Mouse (Mus musculus): ENCODE measurements around the gene Cldn6. TPM values are rescaled to one million over a fixed set of nuclear protein-coding genes. Genes with fewer than 3 reads are reported as not detected.

Gene Cldn6
- polyA plus RNA-seq, 1 experiment from 2014 or later = 12.8 TPM

DNA sequence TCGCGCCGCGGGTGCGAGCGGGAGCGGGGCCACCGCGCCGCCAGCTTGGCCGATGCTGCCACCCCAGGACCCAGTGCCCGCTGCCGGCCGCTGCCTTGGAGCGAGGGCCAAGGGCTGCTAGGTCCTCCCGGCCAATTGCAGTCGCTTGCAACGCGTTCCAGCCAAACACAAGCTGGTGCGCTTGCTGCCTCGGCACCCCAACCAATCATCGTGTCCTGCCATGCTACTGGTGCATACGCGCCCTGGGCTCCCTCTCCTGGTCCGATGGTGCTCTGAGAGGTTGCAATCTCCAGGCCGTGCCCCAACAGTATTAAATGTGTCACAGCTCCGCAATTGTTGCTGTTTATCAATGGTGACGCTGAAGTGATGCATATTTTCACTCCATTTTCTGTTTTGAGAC, 21.0 kb downstream of the Cldn6 start:
- Histone ChIP-seq H3K4me2 (replicated peaks; ENCODE audit: low read depth, low read length) (peak overlapping the region; percentile 100), H3K9me3 (ENCODE audit: control insufficient read depth, low read length) (no peaks in the 10 kb centered on the region), H3K27me3 (ENCODE audit: control insufficient read depth, insufficient read depth, low read length) (peaks cover 24% of the 10 kb centered on the region), H3K27ac (ENCODE audit: low read depth, low read length) (peak overlapping the region; percentile 42; the same call in 1 of the 2 replicates), H3K4me3 (ENCODE audit: low read depth, low read length) (peak overlapping the region; percentile 73), H3K36me3 (ENCODE audit: control insufficient read depth, insufficient read depth, low read length) (no peaks in the 10 kb centered on the region), H3K9ac (ENCODE audit: low read depth, low read length) (peak overlapping the region; percentile 59), H3K4me1 (replicated peaks; ENCODE audit: control insufficient read depth, insufficient read depth, low read length) (peaks cover 5% of the 10 kb centered on the region; the same call in 1 of the 2 replicates)
- WGBS = under 1% methylated on average over 28 of the region's 28 CpGs
- DNase-seq (ENCODE audit: low spot score) (peak; percentile 84), ATAC-seq (ENCODE audit: low FRiP score) (peak; percentile 96)

DNA sequence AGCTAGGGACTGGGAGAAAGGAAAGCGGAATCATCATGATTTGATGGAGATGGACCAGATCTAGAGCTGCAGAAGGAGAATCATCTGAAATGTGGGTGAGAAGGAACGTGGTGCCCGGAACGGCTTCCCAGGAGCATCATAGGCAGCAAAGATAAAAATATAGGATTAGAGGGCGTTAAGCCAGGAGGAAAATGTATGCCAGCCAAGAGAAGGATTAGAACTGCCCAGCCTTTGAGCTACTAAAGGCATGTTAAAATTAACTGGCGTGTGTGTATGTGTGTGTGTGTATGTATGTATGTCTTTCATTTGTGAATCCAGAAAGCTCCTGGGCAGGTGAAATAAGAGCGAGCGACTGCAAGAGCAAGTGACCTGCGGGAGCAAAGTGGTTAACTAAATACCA, 24.3 kb downstream of the Cldn6 start:
- no peak for DNase-seq (ENCODE audit: low spot score)
- peaks cover 18% of the 10 kb centered on the region for H3K27me3 ChIP-seq (ENCODE audit: control insufficient read depth, insufficient read depth, low read length)
- no peak overlapping the region for H3K4me3 ChIP-seq (ENCODE audit: low read depth, low read length)
- no peak overlapping the region for H3K4me2 ChIP-seq (replicated peaks; ENCODE audit: low read depth, low read length)
- no peak overlapping the region for H3K27ac ChIP-seq (ENCODE audit: low read depth, low read length)
- H3K9me3 ChIP-seq (ENCODE audit: control insufficient read depth, low read length) = no peaks in the 10 kb centered on the region
- no peaks in the 10 kb centered on the region for H3K36me3 ChIP-seq (ENCODE audit: control insufficient read depth, insufficient read depth, low read length)
- ATAC-seq (ENCODE audit: low FRiP score) = no peak
- H3K9ac ChIP-seq (ENCODE audit: low read depth, low read length) = no peak overlapping the region
- 84% methylated on average over 9 of the region's 9 CpGs for WGBS
- peaks cover 5% of the 10 kb centered on the region; the same call in 1 of the 2 replicates for H3K4me1 ChIP-seq (replicated peaks; ENCODE audit: control insufficient read depth, insufficient read depth, low read length)

DNA sequence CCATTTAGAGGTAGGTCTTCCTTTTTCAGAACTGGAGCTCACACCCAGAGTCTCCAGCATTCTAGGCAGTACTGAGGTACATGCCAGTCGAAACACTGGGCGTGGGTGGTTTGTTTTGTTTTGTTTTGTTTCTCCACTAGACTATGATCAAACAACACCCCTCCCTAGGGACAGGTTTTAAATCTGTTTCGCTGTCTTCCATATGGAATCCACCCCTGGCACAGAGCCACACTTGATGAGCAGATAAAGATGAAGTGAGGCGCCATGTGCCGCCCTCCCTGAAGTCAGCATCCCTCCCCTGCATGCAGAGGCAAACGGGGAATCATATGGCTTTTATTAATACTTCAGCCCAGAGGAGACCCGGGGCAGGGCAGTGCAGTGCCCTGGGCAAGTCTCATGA, 25.7 kb downstream of the Cldn6 start:
- ATAC-seq (ENCODE audit: low FRiP score) (no peak), DNase-seq (ENCODE audit: low spot score) (no peak)
- Histone ChIP-seq H3K9ac (ENCODE audit: low read depth, low read length) (no peak overlapping the region), H3K4me2 (replicated peaks; ENCODE audit: low read depth, low read length) (no peak overlapping the region), H3K4me3 (ENCODE audit: low read depth, low read length) (no peak overlapping the region), H3K27ac (ENCODE audit: low read depth, low read length) (no peak overlapping the region), H3K9me3 (ENCODE audit: control insufficient read depth, low read length) (no peaks in the 10 kb centered on the region), H3K27me3 (ENCODE audit: control insufficient read depth, insufficient read depth, low read length) (peaks cover 4% of the 10 kb centered on the region; the same call in 1 of the 2 replicates), H3K36me3 (ENCODE audit: control insufficient read depth, insufficient read depth, low read length) (no peaks in the 10 kb centered on the region), H3K4me1 (replicated peaks; ENCODE audit: control insufficient read depth, insufficient read depth, low read length) (no peaks in the 10 kb centered on the region)
- 68% methylated on average over 7 of the region's 7 CpGs for WGBS

DNA sequence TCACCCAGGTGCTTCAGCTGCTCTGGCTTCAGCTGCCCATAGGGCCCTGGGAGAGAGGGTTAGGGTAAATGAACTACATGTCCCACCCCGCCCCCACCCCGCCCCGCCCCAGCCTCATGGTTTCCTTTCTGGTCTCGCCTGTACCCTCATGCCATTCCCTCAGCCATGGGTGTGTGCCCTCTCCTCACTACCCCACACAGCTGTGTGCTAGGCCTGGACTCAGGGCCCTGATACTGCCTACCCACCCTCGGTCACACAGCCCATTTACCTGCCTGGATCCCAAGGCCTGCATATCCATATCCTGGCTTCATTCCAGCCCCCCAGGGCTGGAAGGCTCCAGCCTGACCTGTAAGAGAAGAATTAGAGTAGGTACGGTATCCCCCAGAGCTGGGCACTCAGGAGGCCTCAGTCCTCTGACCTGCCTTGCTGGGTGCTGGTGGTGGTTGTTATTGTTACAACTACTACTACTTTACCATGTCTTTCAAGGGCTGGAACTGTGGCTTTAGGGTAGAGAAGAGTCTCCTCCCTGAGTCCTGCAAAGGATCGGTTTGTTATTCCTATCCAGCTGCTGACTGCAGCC, 26.6 kb downstream of the Cldn6 start:
- Histone ChIP-seq H3K4me3 (ENCODE audit: low read depth, low read length) (no peak overlapping the region), H3K9me3 (ENCODE audit: control insufficient read depth, low read length) (no peaks in the 10 kb centered on the region), H3K27me3 (ENCODE audit: control insufficient read depth, insufficient read depth, low read length) (no peaks in the 10 kb centered on the region), H3K27ac (ENCODE audit: low read depth, low read length) (no peak overlapping the region), H3K4me2 (replicated peaks; ENCODE audit: low read depth, low read length) (no peak overlapping the region), H3K4me1 (replicated peaks; ENCODE audit: control insufficient read depth, insufficient read depth, low read length) (no peaks in the 10 kb centered on the region), H3K36me3 (ENCODE audit: control insufficient read depth, insufficient read depth, low read length) (no peaks in the 10 kb centered on the region), H3K9ac (ENCODE audit: low read depth, low read length) (no peak overlapping the region)
- WGBS = 75% methylated on average over 7 of the region's 7 CpGs
- DNase-seq (ENCODE audit: low spot score) = no peak
- ATAC-seq (ENCODE audit: low FRiP score) = 0 out of 2 replicates have a peak, but pooled peaks have one; percentile 3

DNA sequence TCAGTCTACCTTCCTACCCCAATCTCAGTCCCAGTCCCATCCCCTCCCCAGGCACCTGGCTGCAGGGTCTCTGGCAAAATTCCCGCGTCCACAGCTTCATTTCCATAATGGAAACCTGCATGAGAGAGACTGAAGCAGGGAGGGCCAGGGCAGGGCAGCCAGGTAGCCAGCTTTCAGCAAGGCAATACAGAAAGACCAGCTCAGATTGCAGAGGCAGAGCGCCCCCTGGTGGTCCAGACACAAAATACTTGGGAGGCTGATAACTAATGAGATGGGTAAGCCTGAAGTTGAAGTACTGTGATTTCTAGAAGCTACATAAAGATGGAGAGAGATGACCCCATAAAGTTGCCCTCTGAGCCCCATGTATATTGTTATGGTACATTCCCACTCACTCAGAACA, 27.2 kb downstream of the Cldn6 start:
- DNase-seq (ENCODE audit: low spot score) = peak; percentile 86
- peak; percentile 68; the same call in 1 of the 2 replicates for ATAC-seq (ENCODE audit: low FRiP score)
- Histone ChIP-seq H3K4me1 (replicated peaks; ENCODE audit: control insufficient read depth, insufficient read depth, low read length) (no peaks in the 10 kb centered on the region), H3K9ac (ENCODE audit: low read depth, low read length) (no peak overlapping the region), H3K36me3 (ENCODE audit: control insufficient read depth, insufficient read depth, low read length) (no peaks in the 10 kb centered on the region), H3K27me3 (ENCODE audit: control insufficient read depth, insufficient read depth, low read length) (no peaks in the 10 kb centered on the region), H3K27ac (ENCODE audit: low read depth, low read length) (no peak overlapping the region), H3K4me2 (replicated peaks; ENCODE audit: low read depth, low read length) (no peak overlapping the region), H3K4me3 (ENCODE audit: low read depth, low read length) (no peak overlapping the region), H3K9me3 (ENCODE audit: control insufficient read depth, low read length) (no peaks in the 10 kb centered on the region)
- 2% methylated on average over 3 of the region's 3 CpGs for WGBS

DNA sequence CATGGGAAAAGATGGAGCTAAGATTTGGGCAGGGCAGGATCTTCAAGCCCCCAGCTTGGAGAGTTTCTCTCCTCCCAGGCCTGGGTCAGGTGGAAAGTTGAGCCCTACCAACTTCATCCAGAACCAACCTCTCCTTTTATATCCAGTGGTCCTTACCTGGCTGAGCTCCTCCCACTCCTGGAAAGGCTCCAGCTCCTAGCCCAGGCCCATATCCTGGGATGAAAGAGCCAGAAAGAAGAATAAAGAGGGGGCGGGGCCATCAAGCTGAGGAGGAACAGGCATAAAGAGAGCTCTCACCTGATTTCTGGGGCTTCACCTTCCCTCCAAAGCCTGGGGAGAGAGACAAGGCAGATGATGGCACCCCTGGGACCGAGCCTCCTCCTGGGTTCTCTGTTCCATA, 38.0 kb downstream of the Cldn6 start:
- H3K27ac ChIP-seq (ENCODE audit: low read depth, low read length) = no peak overlapping the region
- WGBS = 55% methylated on average over 2 of the region's 2 CpGs
- H3K9me3 ChIP-seq (ENCODE audit: control insufficient read depth, low read length) = no peaks in the 10 kb centered on the region
- no peaks in the 10 kb centered on the region for H3K4me1 ChIP-seq (replicated peaks; ENCODE audit: control insufficient read depth, insufficient read depth, low read length)
- H3K36me3 ChIP-seq (ENCODE audit: control insufficient read depth, insufficient read depth, low read length) = no peaks in the 10 kb centered on the region
- DNase-seq (ENCODE audit: low spot score) (no peak), ATAC-seq (ENCODE audit: low FRiP score) (no peak)
- H3K9ac ChIP-seq (ENCODE audit: low read depth, low read length) = no peak overlapping the region
- no peak overlapping the region for H3K4me3 ChIP-seq (ENCODE audit: low read depth, low read length)
- H3K27me3 ChIP-seq (ENCODE audit: control insufficient read depth, insufficient read depth, low read length) = no peaks in the 10 kb centered on the region
- no peak overlapping the region for H3K4me2 ChIP-seq (replicated peaks; ENCODE audit: low read depth, low read length)

DNA sequence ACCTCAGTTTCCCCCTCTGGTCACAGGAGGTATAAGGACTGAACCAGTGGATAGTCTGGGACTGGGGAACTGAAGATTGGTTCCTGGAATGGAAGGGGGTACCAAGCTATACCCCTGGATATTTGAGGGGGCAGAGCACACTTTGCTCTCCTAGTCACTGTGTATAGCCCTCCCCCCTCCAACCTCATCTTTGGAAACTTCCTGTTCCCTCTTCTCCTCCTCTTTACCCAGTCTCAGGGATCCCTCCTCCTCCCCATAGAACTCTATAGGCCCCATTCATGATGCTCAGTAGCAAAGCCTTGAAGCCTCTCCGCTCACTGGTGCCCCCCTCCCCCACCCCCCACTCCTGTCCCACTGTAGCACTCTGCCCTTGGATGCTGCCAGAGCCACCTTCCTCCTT, 40.4 kb downstream of the Cldn6 start:
- H3K4me1 ChIP-seq (replicated peaks; ENCODE audit: control insufficient read depth, insufficient read depth, low read length) = no peaks in the 10 kb centered on the region
- 21% methylated on average over 1 of the region's 1 CpGs for WGBS

DNA sequence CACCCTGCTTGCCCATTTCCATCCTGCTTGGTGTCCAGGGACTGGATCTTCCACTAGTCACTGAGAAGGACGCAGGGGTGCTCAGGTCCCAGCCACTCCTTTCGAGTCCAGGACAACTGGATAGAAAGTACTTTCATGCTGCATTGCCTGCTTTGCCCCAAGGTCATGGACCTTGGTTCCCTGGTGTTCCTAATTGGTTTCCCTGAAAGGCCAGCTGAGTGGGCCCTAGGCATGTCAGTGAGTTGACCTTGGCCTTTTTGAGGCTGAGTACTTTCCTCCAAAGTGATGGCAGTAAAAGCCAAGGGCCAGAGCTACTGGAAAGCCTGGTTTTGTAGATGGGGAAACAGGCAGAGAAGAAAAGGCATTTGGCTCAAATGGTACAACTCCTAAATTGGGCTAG, 42.8 kb downstream of the Cldn6 start:
- Histone ChIP-seq H3K4me3 (ENCODE audit: low read depth, low read length) (no peak overlapping the region), H3K4me2 (replicated peaks; ENCODE audit: low read depth, low read length) (no peak overlapping the region), H3K4me1 (replicated peaks; ENCODE audit: control insufficient read depth, insufficient read depth, low read length) (no peaks in the 10 kb centered on the region), H3K36me3 (ENCODE audit: control insufficient read depth, insufficient read depth, low read length) (no peaks in the 10 kb centered on the region), H3K27ac (ENCODE audit: low read depth, low read length) (no peak overlapping the region), H3K9me3 (ENCODE audit: control insufficient read depth, low read length) (no peaks in the 10 kb centered on the region), H3K27me3 (ENCODE audit: control insufficient read depth, insufficient read depth, low read length) (no peaks in the 10 kb centered on the region), H3K9ac (ENCODE audit: low read depth, low read length) (no peak overlapping the region)
- WGBS = 80% methylated on average over 2 of the region's 2 CpGs
- DNase-seq (ENCODE audit: low spot score) (no peak), ATAC-seq (ENCODE audit: low FRiP score) (no peak)

More for the DNA sequence above, 40.4 kb downstream of the Cldn6 start:
- no peak for DNase-seq (ENCODE audit: low spot score)
- H3K4me2 ChIP-seq (replicated peaks; ENCODE audit: low read depth, low read length) = no peak overlapping the region
- H3K9me3 ChIP-seq (ENCODE audit: control insufficient read depth, low read length) = no peaks in the 10 kb centered on the region
- no peak overlapping the region for H3K9ac ChIP-seq (ENCODE audit: low read depth, low read length)
- H3K27ac ChIP-seq (ENCODE audit: low read depth, low read length) = no peak overlapping the region
- H3K36me3 ChIP-seq (ENCODE audit: control insufficient read depth, insufficient read depth, low read length) = no peaks in the 10 kb centered on the region
- no peaks in the 10 kb centered on the region for H3K27me3 ChIP-seq (ENCODE audit: control insufficient read depth, insufficient read depth, low read length)
- H3K4me3 ChIP-seq (ENCODE audit: low read depth, low read length) = no peak overlapping the region
- no peak for ATAC-seq (ENCODE audit: low FRiP score)

DNA sequence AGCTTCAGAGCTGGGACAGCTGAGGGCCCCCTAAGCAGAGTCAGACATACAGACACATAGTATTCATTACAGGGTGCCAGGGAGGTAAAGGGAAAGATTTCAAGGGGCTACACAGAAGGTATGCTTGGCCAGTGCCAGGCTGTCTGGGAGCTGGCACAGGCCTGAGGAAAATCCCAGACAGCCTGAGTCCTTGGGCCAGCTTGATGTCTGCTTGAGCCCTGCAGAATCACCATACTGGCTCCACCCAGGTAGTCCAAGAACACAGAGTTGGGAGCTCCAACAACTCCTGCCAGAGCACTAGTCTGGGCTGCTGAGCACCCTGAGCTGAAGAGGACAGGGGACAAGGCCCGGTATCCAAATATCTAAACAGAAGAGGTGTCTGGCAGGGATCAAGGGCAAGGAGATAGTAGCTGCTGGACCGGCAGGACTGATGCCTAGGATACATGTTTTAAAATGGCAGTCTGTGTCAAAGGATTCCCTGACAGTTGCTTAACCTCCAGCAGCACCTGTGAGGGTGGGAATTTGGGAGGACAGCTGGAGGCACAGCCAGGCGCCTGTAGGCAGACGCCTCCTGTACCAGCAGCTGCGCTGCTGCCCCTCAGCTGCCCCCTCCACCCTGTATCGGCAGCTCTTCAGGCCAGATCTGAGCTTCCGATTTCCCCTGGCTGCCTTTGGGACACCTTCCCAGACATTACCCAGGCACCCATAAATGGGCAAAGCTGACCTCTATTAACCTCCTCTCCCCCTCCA, 43.5 kb downstream of the Cldn6 start, which contains the start of gene 1520401A03Rik:
TSS of gene 1520401A03Rik (minus strand) at position 408 of the 750 bp plus-strand sequence.
- Histone ChIP-seq H3K9ac (ENCODE audit: low read depth, low read length) (no peak within 1 kb of the TSS), H3K27ac (ENCODE audit: low read depth, low read length) (no peak within 1 kb of the TSS)

More for the DNA sequence above, 43.5 kb downstream of the Cldn6 start, which contains the start of gene 1520401A03Rik:
- Histone ChIP-seq H3K36me3 (ENCODE audit: control insufficient read depth, insufficient read depth, low read length) (no peaks in the 10 kb centered on the region), H3K27me3 (ENCODE audit: control insufficient read depth, insufficient read depth, low read length) (no peaks in the 10 kb centered on the region), H3K4me1 (replicated peaks; ENCODE audit: control insufficient read depth, insufficient read depth, low read length) (no peaks in the 10 kb centered on the region), H3K4me3 (ENCODE audit: low read depth, low read length) (no peak within 1 kb of the TSS), H3K4me2 (replicated peaks; ENCODE audit: low read depth, low read length) (no peak within 1 kb of the TSS), H3K9me3 (ENCODE audit: control insufficient read depth, low read length) (no peaks in the 10 kb centered on the region)
- ATAC-seq (ENCODE audit: low FRiP score) (no peak), DNase-seq (ENCODE audit: low spot score) (no peak)
- 74% methylated on average over 7 of the region's 7 CpGs for WGBS
